Mouse (Mus musculus): ENCODE results near the gene A130010J15Rik.
A peak's percentile ranks its signal among the peaks of the same experiment; 100 is the strongest.

The A130010J15Rik gene

GRCm38 (mm10) chr1:193205431-193205830, 37.6 kb downstream of the A130010J15Rik start:
- DNase-seq = no peak

GRCm38 (mm10) chr1:193207503-193207902, 39.7 kb downstream of the A130010J15Rik start, which contains the start of gene Lamb3:
TSS of gene Lamb3 (plus strand) at chr1:193207699.
- no peak for DNase-seq

- peak; percentile 47 to 54 for DNase-seq
These were observed 40.3 kb downstream of the A130010J15Rik start for GRCm38 (mm10) chr1:193208178-193208577.

GRCm38 (mm10) chr1:193211371-193211770, 43.5 kb downstream of the A130010J15Rik start:
- no peak for DNase-seq

GRCm38 (mm10) chr1:193214053-193214452, 46.2 kb downstream of the A130010J15Rik start:
- no peak for DNase-seq

GRCm38 (mm10) chr1:193216000-193216399, 48.2 kb downstream of the A130010J15Rik start:
- no peak for DNase-seq

GRCm38 (mm10) chr1:193220408-193220807, 52.6 kb downstream of the A130010J15Rik start:
- DNase-seq = no peak

GRCm38 (mm10) chr1:193225531-193225930, 57.7 kb downstream of the A130010J15Rik start:
- no peak for DNase-seq

GRCm38 (mm10) chr1:193226114-193226513, 58.3 kb downstream of the A130010J15Rik start:
- no peak for DNase-seq

- DNase-seq = no peak
These were observed 59.1 kb downstream of the A130010J15Rik start for GRCm38 (mm10) chr1:193226724-193227522.

All from cerebellum, postnatal 36 days (tissue).